Mouse (Mus musculus) G1E-ER4 (cell line): ENCODE measurements around the gene Mpl. TPM values are rescaled to one million over a fixed set of nuclear protein-coding genes. Genes with fewer than 3 reads are reported as not detected.

ENCODE experiments used
- GATA1 ChIP-seq: IDR thresholded peaks from one replicate; pipeline ENCODE4 v1.8.0; 2012; ENCODE audit warnings: low read length, inconsistent platforms
- polyA plus RNA-seq: library from polyadenylated mRNA; stranded (reverse); fragments of >175 nt; gene quantifications from 2 replicates; pipeline ENCODE4 v1.2.3, GENCODE M21; 2012

Gene Mpl
- polyA plus RNA-seq, 1 experiment: 0.12 TPM

DNA sequence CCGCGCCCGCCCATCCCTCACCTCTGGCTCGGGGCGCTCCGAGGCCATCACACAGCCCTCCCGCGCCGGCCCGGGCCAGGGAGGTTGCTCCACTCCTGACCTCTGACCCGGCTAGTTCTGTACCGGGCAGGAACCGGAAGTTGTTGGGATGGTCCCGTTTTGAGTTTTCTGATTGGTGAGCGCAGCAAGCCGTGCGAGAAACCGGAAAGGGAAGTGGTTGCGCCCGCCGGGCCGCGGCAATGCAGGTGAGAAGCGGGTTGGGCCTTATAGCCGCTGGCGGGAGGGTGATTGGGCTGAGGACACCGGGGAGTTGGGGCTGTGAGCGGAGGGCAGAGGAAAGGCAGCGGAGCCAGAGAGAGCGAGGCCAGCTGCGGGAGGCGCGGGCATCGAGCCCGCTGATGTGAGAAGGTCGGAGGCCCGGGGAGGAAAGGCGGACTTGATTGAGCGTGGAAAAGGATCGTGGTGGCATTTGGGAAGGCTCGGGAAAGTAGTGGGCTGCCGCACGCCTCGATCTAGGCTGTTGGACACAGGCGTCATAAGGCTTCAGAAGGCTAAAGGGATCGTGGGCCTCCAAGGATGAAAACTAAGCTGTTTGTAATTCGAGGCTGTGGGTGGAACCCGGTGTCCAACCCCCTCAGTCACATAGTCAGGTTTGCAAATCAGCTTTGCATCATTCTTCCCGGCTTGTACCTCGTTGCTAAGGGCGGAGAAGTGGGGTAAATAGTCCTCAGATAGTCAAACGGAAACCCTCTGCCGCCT is 48.0 kb downstream of the Mpl start, which contains the start of the genes Szt2 and Med8:
Gene Szt2, minus strand, starts transcription at position 132 of the 759 bp plus-strand sequence.
Gene Med8, plus strand, starts transcription at position 196 of the 759 bp plus-strand sequence.
- no peak for TF ChIP-seq GATA1

DNA sequence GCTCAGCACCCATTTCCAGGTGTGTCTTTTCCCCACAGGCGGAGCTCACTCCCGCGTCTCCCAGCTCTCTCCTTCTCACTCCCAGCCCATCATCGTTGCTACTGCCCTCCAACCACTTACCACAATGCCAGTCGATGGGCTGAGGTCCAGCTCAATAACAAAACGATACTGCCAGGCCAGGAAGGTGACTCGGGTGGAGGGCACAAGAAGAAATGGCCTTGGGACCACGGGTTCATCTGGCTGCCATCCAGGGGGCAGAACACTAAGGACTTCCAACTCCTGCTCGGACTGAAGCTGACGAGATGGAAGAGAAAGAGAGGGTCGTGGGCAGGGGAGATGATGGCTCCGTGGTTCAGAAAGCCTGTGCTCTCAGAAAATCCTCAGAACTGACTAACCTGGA is 54.6 kb downstream of the Mpl start:
- no peak for TF ChIP-seq GATA1

DNA sequence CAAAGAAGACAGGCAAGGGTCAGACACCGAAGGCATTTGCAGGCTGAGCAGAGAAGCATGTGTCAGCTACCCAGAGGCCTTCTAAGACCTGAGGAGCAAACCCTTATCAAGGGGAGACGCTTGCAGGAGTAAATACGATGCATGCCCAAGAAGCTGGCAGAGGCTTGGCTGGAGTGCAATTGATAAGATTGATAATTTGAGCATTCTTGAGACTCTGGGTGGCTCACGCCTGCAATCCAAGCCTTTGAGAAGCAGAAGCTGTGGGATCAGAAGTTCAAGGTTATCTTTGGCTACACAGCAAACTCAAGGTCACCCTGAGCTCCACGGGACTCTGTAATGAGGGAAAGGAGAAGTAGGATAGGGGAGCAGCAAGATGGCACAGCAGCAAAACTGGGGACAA is 55.4 kb downstream of the Mpl start:
- no peak for TF ChIP-seq GATA1

DNA sequence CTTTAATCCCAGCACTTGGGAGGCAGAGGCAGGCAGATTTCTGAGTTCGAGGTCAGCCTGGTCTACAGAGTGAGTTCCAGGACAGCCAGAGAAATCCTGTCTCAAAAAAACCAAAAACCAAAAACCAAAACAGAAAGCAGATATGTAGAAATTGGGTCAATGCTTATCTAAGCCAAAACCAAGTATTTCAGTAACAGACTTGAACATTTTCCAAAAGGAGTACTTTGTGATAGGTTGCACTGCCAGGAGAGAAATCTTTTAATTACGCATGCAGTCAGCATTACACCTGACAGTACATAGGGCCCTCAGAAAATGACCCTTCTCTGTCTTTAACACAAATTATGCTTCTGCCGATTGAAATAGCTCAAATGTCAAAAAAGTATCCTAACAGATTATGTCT is 55.9 kb downstream of the Mpl start:
- no peak for TF ChIP-seq GATA1

DNA sequence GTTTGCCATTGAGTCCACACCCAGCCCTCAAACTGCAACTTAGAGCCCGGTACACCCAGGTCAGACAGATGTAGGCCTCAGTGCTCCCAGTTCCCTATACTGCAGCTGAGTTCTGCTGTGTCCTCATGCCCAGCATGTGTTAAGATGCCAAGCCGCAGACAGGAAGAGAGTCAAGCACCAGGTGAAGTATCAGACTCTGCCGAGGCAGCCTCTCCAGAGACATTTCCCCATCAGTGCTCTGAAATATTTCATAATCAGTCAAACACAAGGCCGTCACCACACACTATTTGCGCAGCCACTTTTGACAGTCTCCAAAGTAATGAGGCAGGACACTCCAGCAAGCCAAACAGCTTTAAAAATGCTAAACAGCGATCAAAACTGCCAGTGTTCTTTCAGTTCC is 58.9 kb downstream of the Mpl start:
- TF ChIP-seq GATA1: no peak

DNA sequence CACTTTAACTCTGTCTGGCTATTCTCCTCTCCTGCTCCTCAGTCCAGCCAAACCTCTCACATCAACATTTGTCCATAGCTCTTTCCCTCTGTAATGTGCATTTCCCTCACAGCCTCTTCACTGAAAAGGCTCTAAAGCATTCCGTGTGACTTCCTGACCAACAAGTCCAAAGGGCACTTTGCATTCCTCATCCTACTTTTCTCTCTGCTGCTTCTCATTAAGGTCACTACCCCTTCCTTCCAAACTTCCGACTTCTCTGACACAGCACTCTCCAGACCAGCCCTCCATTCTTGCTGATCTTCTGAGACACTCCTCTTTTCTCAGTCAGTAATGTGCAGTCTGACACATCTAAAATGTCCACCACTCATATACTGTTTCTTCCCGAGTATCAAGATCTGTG is 60.9 kb downstream of the Mpl start:
- no peak for TF ChIP-seq GATA1

DNA sequence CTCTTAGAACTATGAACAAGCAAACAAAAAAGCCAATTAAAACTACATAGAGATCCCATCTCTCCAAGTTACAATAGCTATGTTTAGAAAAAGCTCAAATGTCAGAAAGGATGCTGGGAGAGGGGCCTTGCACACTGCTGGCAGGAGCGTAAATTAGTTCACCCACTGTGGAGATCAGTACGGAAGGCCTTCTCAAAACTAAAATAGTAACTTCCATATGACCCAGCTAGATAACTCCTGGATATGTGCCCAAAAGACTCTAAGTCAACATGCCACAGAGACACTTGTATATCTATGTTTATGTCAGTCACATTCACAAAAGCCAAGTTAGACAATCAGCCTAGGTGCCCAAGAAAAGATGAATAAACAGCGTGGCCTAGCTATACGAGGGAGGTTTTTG is 62.0 kb downstream of the Mpl start:
- no peak for TF ChIP-seq GATA1

DNA sequence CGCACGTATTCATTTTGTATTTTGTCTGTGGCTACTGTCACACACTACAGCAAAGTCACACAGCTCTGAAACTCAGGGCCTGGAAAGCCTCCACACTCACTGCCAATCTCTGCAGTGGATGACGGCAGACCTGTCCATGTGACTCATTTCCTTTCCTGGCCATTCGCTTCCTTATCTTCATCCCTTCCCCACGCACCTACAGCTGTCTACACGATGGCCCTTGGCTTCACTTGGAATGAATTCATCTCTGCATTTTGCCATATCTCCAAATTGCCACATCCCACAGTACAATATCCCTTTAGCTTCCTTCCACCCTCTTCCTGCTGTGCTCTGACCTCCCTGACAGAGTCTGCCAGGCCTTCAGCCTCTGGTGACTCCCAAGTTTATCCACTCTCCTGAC is 62.8 kb downstream of the Mpl start:
- no peak for TF ChIP-seq GATA1

Other genes starting within 250 kb of the Mpl start
- gene Ptprf, start 166.1 kb downstream of the Mpl start, polyA plus RNA-seq: not detected in 2 replicates
- gene Szt2, start 48.2 kb downstream of the Mpl start, polyA plus RNA-seq: 54.4 and 71.8 TPM in 2 replicates
- 25.1 and 50.0 TPM in 2 replicates for gene Med8, start 48.2 kb downstream of the Mpl start, polyA plus RNA-seq
- 101 and 108 TPM in 2 replicates for gene Elovl1, start 29.4 kb downstream of the Mpl start, polyA plus RNA-seq
- 228 and 310 TPM in 2 replicates for gene Cdc20, start 20.2 kb downstream of the Mpl start, polyA plus RNA-seq
- gene Tie1, start 32.5 kb upstream of the Mpl start, polyA plus RNA-seq: not detected in 2 replicates
- not detected in 2 replicates for gene 2610528J11Rik, start 69.5 kb upstream of the Mpl start, polyA plus RNA-seq
- gene Tmem125, start 86.5 kb upstream of the Mpl start, polyA plus RNA-seq: not detected in 2 replicates
- not detected in 2 replicates for gene Cfap57, start 163.3 kb upstream of the Mpl start, polyA plus RNA-seq
- 35.5 and 59.2 TPM in 2 replicates for gene Ebna1bp2, start 163.3 kb upstream of the Mpl start, polyA plus RNA-seq
- not detected in 2 replicates for gene Olfr62, start 201.4 kb upstream of the Mpl start, polyA plus RNA-seq
- gene Olfr1342, start 235.2 kb upstream of the Mpl start, polyA plus RNA-seq: not detected in 2 replicates
- not detected in 2 replicates for gene Olfr1341, start 246.0 kb upstream of the Mpl start, polyA plus RNA-seq